ENCODE assay signal across 17 mouse cellular contexts in genomic region chr10:43794587-43794986, GRCm38 (mm10).
"Had no signal": no experiment of that assay in that cellular context is flagged by ENCODE, and none has a peak within 500 bp of the region (broad histone marks: within the 10 kb centered on the region; RNA-seq: fewer than 3 reads in every experiment).

No protein-coding gene starts in this region.

- H3K27me3 ChIP-seq: lung, embryonic 15.5 days; megakaryocyte, embryonic 14.5 days; midbrain, embryonic 13.5 days; midbrain, embryonic 15.5 days; neural tube, embryonic 12.5 days; stomach, embryonic 15.5 days had no signal

- H3K27ac ChIP-seq: lung, embryonic 15.5 days; macrophage; midbrain, embryonic 13.5 days; midbrain, embryonic 15.5 days; neural tube, embryonic 12.5 days; stomach, embryonic 15.5 days; stomach, postnatal 0 days had no signal

- H3K4me1 ChIP-seq: lung, embryonic 15.5 days; midbrain, embryonic 13.5 days; midbrain, embryonic 15.5 days; neural tube, embryonic 12.5 days; stomach, embryonic 15.5 days had no signal

- H3K36me3 ChIP-seq: lung, embryonic 15.5 days; midbrain, embryonic 13.5 days; midbrain, embryonic 15.5 days; neural tube, embryonic 12.5 days; stomach, embryonic 15.5 days had no signal

- H3K4me2 ChIP-seq: lung, embryonic 15.5 days; midbrain, embryonic 11.5 days; midbrain, embryonic 13.5 days; midbrain, embryonic 15.5 days; neural tube, embryonic 12.5 days; stomach, embryonic 15.5 days had no signal

- DNase-seq: lung, adult 2 months; lung, postnatal 14 days; lung, postnatal 36 days; right cerebral cortex, postnatal 14 days; thymus, adult 2 months; thymus, postnatal 25 days; thymus, postnatal 4 days had no signal

- H3K4me3 ChIP-seq: lung, embryonic 15.5 days; megakaryocyte, embryonic 14.5 days; midbrain, embryonic 13.5 days; midbrain, embryonic 15.5 days; neural tube, embryonic 12.5 days; stomach, embryonic 15.5 days had no signal

- ATAC-seq: lung, postnatal 0 days; midbrain, embryonic 13.5 days; midbrain, embryonic 15.5 days had no signal

- H3K9me3 ChIP-seq: lung, embryonic 15.5 days; megakaryocyte, embryonic 14.5 days; midbrain, embryonic 13.5 days; midbrain, embryonic 15.5 days; neural tube, embryonic 12.5 days; stomach, embryonic 15.5 days had no signal

- H3K9ac ChIP-seq: lung, embryonic 15.5 days; midbrain, embryonic 13.5 days; midbrain, embryonic 15.5 days; neural tube, embryonic 12.5 days; stomach, embryonic 15.5 days had no signal
